Mouse (Mus musculus): Measurements from ENCODE around the gene Slc51b. TPM values are rescaled to one million over a fixed set of nuclear protein-coding genes. Genes with fewer than 3 reads are reported as not detected.

The Slc51b gene
- polyA plus RNA-seq (2014; fragmentation: Nextera tagmentation; extraction: Ambion mirVana) = not detected in 2 replicates

DNA sequence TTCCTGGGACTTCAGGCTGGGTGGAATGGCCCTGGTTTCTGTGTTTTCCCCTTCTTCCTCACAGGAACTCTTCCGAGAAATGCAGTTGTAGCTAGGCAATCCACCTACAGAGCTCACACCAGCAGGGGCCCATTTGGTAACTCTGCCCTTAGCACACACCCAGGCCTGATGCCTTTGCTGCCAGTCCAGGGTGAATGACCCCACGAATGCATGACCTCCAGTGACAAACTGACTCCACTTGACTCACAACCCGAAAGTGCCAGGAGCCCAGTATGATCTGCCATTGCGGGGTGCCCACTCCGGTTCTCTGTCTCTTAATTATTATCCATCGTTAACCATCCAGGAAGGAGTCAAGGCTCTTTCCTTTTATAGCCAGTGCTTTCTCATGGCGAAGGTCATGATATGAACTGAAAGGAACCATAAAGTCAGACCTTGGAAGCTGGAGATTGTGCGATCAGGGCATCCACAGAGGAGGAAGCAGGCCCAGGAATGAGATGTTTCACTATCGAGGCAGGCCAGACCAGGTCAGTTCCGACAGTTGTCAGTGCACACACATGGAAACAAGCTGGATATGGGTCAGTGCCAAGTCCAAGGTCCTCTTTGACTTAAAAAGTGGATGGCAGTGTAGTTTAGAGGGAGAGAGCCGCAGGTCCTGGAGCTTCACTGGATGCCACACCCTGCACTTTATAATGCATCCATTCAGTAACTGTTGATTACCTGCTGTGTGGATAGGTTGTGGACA lies at the start of gene Slc51b:
TSS of gene Slc51b (minus strand) at position 196 of the 742 bp plus-strand sequence.
- ATAC-seq (ENCODE audit: insufficient number of reproducible peaks, insufficient read depth, low FRiP score, low read depth) = no peak
- H3K4me2 ChIP-seq (replicated peaks; ENCODE audit: low read depth, low read length) = no peak within 1 kb of the TSS
- H3K27ac ChIP-seq (ENCODE audit: low read length) = no peak within 1 kb of the TSS
- no peaks in the 10 kb centered on the region for H3K9me3 ChIP-seq (ENCODE audit: control insufficient read depth, low read depth, low read length)
- no peaks in the 10 kb centered on the region for H3K4me1 ChIP-seq (ENCODE audit: control insufficient read depth, insufficient read depth, low read length)
- 85% methylated on average over 11 of the region's 11 CpGs for WGBS
- H3K9ac ChIP-seq (replicated peaks; ENCODE audit: low read depth, low read length) = no peak within 1 kb of the TSS
- H3K36me3 ChIP-seq (ENCODE audit: control insufficient read depth, insufficient read depth, low read length) = no peaks in the 10 kb centered on the region
- no peaks in the 10 kb centered on the region for H3K27me3 ChIP-seq (ENCODE audit: control insufficient read depth, insufficient read depth, low read length)
- no peak within 1 kb of the TSS for H3K4me3 ChIP-seq (ENCODE audit: low read depth, low read length)

DNA sequence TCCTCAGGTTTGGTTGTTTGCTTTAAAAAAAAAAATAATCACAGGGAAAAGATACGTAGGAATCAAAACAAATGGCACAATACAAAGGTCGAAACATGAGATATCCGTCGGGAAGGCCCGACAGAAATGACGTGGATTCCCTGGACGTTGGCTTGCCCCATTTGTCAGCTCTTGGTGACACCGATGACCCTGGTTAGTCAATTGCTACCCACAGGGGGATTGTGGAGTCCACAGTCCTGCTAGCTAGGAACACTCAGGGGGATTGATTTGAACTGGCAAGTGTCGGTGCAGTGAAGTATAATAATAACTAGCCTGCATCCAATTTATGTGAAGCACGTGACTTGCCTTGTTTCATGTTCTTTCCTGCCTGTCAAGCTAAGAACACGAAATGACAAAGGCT lies 44.9 kb upstream of the Slc51b start:
- Histone ChIP-seq H3K4me1 (ENCODE audit: control insufficient read depth, insufficient read depth, low read length) (0 out of 2 replicates have a peak, but pooled peaks cover under 1% of the 10 kb centered on the region), H3K27me3 (ENCODE audit: control insufficient read depth, insufficient read depth, low read length) (no peaks in the 10 kb centered on the region), H3K36me3 (ENCODE audit: control insufficient read depth, insufficient read depth, low read length) (peaks cover 11% of the 10 kb centered on the region), H3K9me3 (ENCODE audit: control insufficient read depth, low read depth, low read length) (no peaks in the 10 kb centered on the region), H3K4me3 (ENCODE audit: low read depth, low read length) (no peak overlapping the region), H3K4me2 (replicated peaks; ENCODE audit: low read depth, low read length) (no peak overlapping the region), H3K27ac (ENCODE audit: low read length) (no peak overlapping the region), H3K9ac (replicated peaks; ENCODE audit: low read depth, low read length) (no peak overlapping the region)
- ATAC-seq (ENCODE audit: insufficient number of reproducible peaks, insufficient read depth, low FRiP score, low read depth) = no peak
- 51% methylated on average over 11 of the region's 11 CpGs for WGBS

DNA sequence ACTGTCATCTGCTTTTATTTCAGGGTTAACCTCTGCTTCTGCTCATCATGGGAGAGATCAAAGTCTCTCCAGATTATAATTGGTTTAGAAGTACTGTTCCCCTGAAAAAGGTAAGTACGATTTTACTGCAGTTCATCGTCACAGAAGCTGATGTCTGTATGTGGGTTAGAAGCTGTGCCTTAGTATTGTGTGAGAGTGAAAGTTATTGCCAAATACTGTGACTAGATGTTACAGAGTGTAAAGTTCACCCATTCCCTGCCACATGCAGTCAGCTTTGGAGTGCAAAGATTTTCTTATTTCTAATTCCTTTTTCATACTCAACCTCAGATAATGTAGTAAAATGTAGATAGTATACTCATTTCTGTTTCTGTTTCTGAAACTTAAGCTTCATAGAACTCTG lies 42.5 kb upstream of the Slc51b start:
- H3K4me2 ChIP-seq (replicated peaks; ENCODE audit: low read depth, low read length) = no peak overlapping the region
- no peak overlapping the region for H3K9ac ChIP-seq (replicated peaks; ENCODE audit: low read depth, low read length)
- no peaks in the 10 kb centered on the region for H3K9me3 ChIP-seq (ENCODE audit: control insufficient read depth, low read depth, low read length)
- no peak overlapping the region for H3K27ac ChIP-seq (ENCODE audit: low read length)
- WGBS = 94% methylated on average over 2 of the region's 2 CpGs
- peaks cover 8% of the 10 kb centered on the region; the same call in 1 of the 2 replicates for H3K4me1 ChIP-seq (ENCODE audit: control insufficient read depth, insufficient read depth, low read length)
- H3K27me3 ChIP-seq (ENCODE audit: control insufficient read depth, insufficient read depth, low read length) = no peaks in the 10 kb centered on the region
- peaks cover 11% of the 10 kb centered on the region for H3K36me3 ChIP-seq (ENCODE audit: control insufficient read depth, insufficient read depth, low read length)
- H3K4me3 ChIP-seq (ENCODE audit: low read depth, low read length) = no peak overlapping the region
- no peak for ATAC-seq (ENCODE audit: insufficient number of reproducible peaks, insufficient read depth, low FRiP score, low read depth)

DNA sequence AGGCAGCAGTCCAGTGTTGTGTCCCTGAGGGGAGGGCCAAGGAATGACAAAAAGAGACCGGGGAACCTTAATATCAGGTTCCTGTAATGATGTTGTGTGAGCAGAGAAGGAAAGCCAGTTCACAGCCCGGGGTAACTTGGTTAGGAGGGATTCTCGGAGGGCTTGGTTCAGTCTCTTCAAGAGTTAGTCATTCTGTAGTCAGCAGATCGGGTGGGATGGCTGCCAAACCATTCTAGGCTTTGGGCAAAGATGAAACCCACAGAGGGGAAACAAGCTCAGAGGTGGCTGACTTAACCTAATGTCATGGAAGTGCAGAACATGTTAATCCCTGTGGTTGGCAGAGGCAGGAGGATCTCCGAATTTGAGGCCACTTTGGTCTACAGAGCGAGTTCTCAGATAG lies 41.4 kb upstream of the Slc51b start:
- H3K4me2 ChIP-seq (replicated peaks; ENCODE audit: low read depth, low read length) = no peak overlapping the region
- no peak overlapping the region for H3K27ac ChIP-seq (ENCODE audit: low read length)
- 87% methylated on average over 6 of the region's 6 CpGs for WGBS
- no peaks in the 10 kb centered on the region for H3K27me3 ChIP-seq (ENCODE audit: control insufficient read depth, insufficient read depth, low read length)
- no peak for ATAC-seq (ENCODE audit: insufficient number of reproducible peaks, insufficient read depth, low FRiP score, low read depth)
- no peaks in the 10 kb centered on the region for H3K9me3 ChIP-seq (ENCODE audit: control insufficient read depth, low read depth, low read length)
- H3K9ac ChIP-seq (replicated peaks; ENCODE audit: low read depth, low read length) = no peak overlapping the region
- no peak overlapping the region for H3K4me3 ChIP-seq (ENCODE audit: low read depth, low read length)
- peaks cover 6% of the 10 kb centered on the region for H3K36me3 ChIP-seq (ENCODE audit: control insufficient read depth, insufficient read depth, low read length)
- peaks cover 8% of the 10 kb centered on the region; the same call in 1 of the 2 replicates for H3K4me1 ChIP-seq (ENCODE audit: control insufficient read depth, insufficient read depth, low read length)

DNA sequence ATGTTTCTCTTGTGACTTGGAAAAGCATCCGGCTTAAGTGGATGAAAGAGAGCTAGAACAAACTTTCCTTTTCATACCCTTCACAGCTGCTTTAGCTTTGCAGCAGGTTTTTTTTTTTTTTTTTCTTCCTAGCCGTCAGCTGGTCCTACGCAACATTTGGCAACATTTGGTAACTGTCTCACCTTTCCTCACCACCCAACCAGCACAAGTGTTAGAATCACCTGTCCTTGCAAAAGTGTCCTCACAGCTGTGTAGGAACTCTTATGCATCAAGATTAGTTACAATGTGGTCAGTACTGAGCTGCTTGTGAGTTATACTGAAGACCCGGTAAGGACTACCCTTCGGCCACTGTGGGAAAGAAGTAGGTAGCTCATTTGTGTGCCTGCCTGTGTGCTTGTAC lies 39.8 kb upstream of the Slc51b start:
- 0 out of 2 replicates have a peak overlapping the region, but pooled peaks have one; percentile 5 for H3K4me2 ChIP-seq (replicated peaks; ENCODE audit: low read depth, low read length)
- H3K9me3 ChIP-seq (ENCODE audit: control insufficient read depth, low read depth, low read length) = no peaks in the 10 kb centered on the region
- peaks cover 5% of the 10 kb centered on the region for H3K36me3 ChIP-seq (ENCODE audit: control insufficient read depth, insufficient read depth, low read length)
- no peak overlapping the region for H3K4me3 ChIP-seq (ENCODE audit: low read depth, low read length)
- H3K4me1 ChIP-seq (ENCODE audit: control insufficient read depth, insufficient read depth, low read length) = peaks cover 8% of the 10 kb centered on the region; the same call in 1 of the 2 replicates
- ATAC-seq (ENCODE audit: insufficient number of reproducible peaks, insufficient read depth, low FRiP score, low read depth) = no peak
- no peaks in the 10 kb centered on the region for H3K27me3 ChIP-seq (ENCODE audit: control insufficient read depth, insufficient read depth, low read length)
- H3K9ac ChIP-seq (replicated peaks; ENCODE audit: low read depth, low read length) = no peak overlapping the region
- H3K27ac ChIP-seq (ENCODE audit: low read length) = no peak overlapping the region
- WGBS = 68% methylated on average over 5 of the region's 5 CpGs

DNA sequence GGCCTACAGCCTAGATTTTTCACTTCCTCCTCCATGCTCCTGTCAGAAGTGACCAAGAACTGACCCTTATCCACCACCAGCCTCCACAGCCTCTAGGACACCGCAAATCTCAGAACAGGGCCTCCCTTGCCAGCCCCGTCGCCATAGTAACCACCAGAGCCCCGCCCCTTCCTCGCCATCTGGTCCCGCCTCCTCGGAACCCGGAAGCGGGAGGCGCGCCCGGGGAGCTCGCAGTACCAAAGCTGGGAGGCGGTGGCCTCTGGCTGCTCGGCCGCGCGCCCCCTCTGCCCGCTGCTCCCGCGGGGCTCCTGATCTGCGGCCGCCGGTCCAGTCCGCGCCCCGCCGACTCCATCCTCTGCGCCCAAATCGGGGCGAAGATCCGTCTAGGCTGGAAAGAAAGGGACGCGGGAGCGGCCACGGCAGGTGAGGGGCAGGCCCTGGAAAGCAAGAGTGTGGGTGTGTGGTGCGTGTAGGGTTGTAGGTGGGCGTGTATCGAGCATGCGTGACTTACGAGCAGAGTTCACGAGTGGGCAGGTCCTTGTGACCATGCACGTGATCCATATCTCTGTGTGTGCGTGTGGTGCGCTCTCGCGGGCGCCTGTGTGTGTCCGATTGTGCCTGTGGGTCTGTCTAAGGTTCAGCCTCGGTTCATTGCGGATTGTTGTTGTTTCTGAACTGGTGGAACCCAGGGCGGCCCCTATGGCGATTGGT lies 38.1 kb upstream of the Slc51b start, which contains the start of gene Spg21:
TSS of gene Spg21 (plus strand) at position 216 of the 711 bp plus-strand sequence.
- Histone ChIP-seq H3K4me1 (ENCODE audit: control insufficient read depth, insufficient read depth, low read length) (peaks cover 8% of the 10 kb centered on the region; the same call in 1 of the 2 replicates), H3K9me3 (ENCODE audit: control insufficient read depth, low read depth, low read length) (no peaks in the 10 kb centered on the region), H3K4me2 (replicated peaks; ENCODE audit: low read depth, low read length) (peak within 1 kb of the TSS; percentile 55), H3K27ac (ENCODE audit: low read length) (peak within 1 kb of the TSS; percentile 87), H3K27me3 (ENCODE audit: control insufficient read depth, insufficient read depth, low read length) (no peaks in the 10 kb centered on the region), H3K9ac (replicated peaks; ENCODE audit: low read depth, low read length) (peak within 1 kb of the TSS; percentile 67), H3K36me3 (ENCODE audit: control insufficient read depth, insufficient read depth, low read length) (peaks cover 4% of the 10 kb centered on the region), H3K4me3 (ENCODE audit: low read depth, low read length) (peak within 1 kb of the TSS; percentile 81)
- WGBS = under 1% methylated on average over 53 of the region's 53 CpGs
- peak; percentile 94 for ATAC-seq (ENCODE audit: insufficient number of reproducible peaks, insufficient read depth, low FRiP score, low read depth)

DNA sequence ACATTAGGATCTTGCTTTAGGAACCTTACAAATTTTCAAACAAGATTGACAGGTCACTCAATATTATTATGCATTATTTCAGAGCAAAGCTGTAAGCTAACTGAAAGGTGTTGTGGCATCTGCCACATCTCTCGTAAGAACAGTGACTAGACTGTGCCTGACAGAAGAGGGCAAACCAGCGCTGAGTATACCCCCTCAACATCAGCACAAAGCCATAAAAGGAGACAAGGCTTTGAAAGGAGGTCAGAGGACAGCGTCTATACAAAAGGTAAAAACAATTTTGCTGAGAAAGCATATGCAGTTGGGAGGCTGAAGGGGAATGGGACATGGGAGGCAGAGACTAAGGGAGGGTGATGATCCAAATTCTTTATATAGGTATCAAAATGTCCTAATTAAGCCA lies 37.4 kb upstream of the Slc51b start:
- Histone ChIP-seq H3K4me1 (ENCODE audit: control insufficient read depth, insufficient read depth, low read length) (peaks cover 8% of the 10 kb centered on the region; the same call in 1 of the 2 replicates), H3K36me3 (ENCODE audit: control insufficient read depth, insufficient read depth, low read length) (no peaks in the 10 kb centered on the region), H3K9me3 (ENCODE audit: control insufficient read depth, low read depth, low read length) (no peaks in the 10 kb centered on the region), H3K9ac (replicated peaks; ENCODE audit: low read depth, low read length) (no peak overlapping the region), H3K27me3 (ENCODE audit: control insufficient read depth, insufficient read depth, low read length) (no peaks in the 10 kb centered on the region), H3K4me3 (ENCODE audit: low read depth, low read length) (peak overlapping the region; percentile 81; the same call in 1 of the 2 replicates), H3K4me2 (replicated peaks; ENCODE audit: low read depth, low read length) (peak overlapping the region; percentile 55), H3K27ac (ENCODE audit: low read length) (peak overlapping the region; percentile 18; the same call in 1 of the 2 replicates)
- ATAC-seq (ENCODE audit: insufficient number of reproducible peaks, insufficient read depth, low FRiP score, low read depth) = no peak
- 42% methylated on average over 3 of the region's 3 CpGs for WGBS

DNA sequence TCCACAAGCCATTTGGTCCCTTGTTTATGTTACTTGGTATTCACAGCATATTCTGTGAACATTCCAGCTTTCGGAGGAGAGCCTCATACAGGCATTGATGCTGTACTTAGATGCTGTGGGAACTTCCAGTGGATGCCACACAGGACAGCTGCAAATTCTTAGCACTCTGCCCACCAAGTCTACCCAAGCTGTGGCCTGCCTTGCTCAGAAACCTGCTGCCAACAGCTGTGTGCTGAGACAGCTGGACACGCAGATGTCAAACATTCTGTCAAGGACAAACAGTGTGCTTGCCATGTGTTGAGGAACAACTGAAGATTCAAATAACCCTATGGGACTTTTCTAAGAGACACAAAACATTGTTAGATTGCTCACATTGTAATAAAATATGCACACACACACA lies 36.2 kb upstream of the Slc51b start:
- H3K27me3 ChIP-seq (ENCODE audit: control insufficient read depth, insufficient read depth, low read length) = no peaks in the 10 kb centered on the region
- no peaks in the 10 kb centered on the region for H3K36me3 ChIP-seq (ENCODE audit: control insufficient read depth, insufficient read depth, low read length)
- H3K4me2 ChIP-seq (replicated peaks; ENCODE audit: low read depth, low read length) = no peak overlapping the region
- H3K27ac ChIP-seq (ENCODE audit: low read length) = no peak overlapping the region
- H3K9ac ChIP-seq (replicated peaks; ENCODE audit: low read depth, low read length) = no peak overlapping the region
- 77% methylated on average over 2 of the region's 2 CpGs for WGBS
- no peaks in the 10 kb centered on the region for H3K9me3 ChIP-seq (ENCODE audit: control insufficient read depth, low read depth, low read length)
- no peak overlapping the region for H3K4me3 ChIP-seq (ENCODE audit: low read depth, low read length)
- peaks cover 8% of the 10 kb centered on the region; the same call in 1 of the 2 replicates for H3K4me1 ChIP-seq (ENCODE audit: control insufficient read depth, insufficient read depth, low read length)
- no peak for ATAC-seq (ENCODE audit: insufficient number of reproducible peaks, insufficient read depth, low FRiP score, low read depth)
